Mouse (Mus musculus) CH12.LX (cell line): ENCODE measurements around the gene Mypop. TPM values are rescaled to one million over a fixed set of nuclear protein-coding genes. Genes with fewer than 3 reads are reported as not detected.

ENCODE experiments used
- DNase-seq: peaks from one replicate; pipeline ENCODE4 v3.0.0-alpha.2; 2013; ENCODE audit errors: extremely low read depth
- H3K27ac ChIP-seq: 2 replicates; pipeline ENCODE4 v1.5.1; 2012; ENCODE audit warnings: low read depth, mild to moderate bottlenecking, control low read depth, moderate library complexity; ENCODE audit not compliant: insufficient read depth
- H3K27me3 ChIP-seq: replicated peaks from 2 replicates; pipeline ENCODE3; 2012; ENCODE audit warnings: inconsistent platforms
- H3K36me3 ChIP-seq, 2 experiments: replicated peaks in 1 of 2; 2 replicates each; pipeline versions ENCODE3 to v1.6.1; 2012; ENCODE audit warnings: inconsistent platforms in 1 of 2, low read length in 1 of 2, mild to moderate bottlenecking in 1 of 2, mixed read lengths in 1 of 2, moderate library complexity in 1 of 2; ENCODE audit not compliant: control insufficient read depth in 1 of 2, insufficient read depth in 1 of 2
- H3K4me1 ChIP-seq, 2 experiments: 2 replicates each; pipeline ENCODE4 v1.6.1; 2012; ENCODE audit warnings: inconsistent platforms in 1 of 2, moderate library complexity in 1 of 2; ENCODE audit not compliant: insufficient read depth in 2 of 2, control insufficient read depth in 1 of 2
- H3K4me2 ChIP-seq: 2 replicates; pipeline ENCODE4 v1.6.1; 2012; ENCODE audit warnings: low read depth, mild to moderate bottlenecking, control low read depth; ENCODE audit not compliant: poor library complexity, insufficient read depth, severe bottlenecking
- H3K4me3 ChIP-seq, 3 experiments: fragments of 150-350 bp in 1 of 3; sonication (generic) in 1 of 3; replicated peaks in 1 of 3; 2 replicates each; pipeline versions ENCODE3 to v1.5.1; 2011 to 2012; ENCODE audit warnings: low read depth in 2 of 3, low read length in 2 of 3, mild to moderate bottlenecking in 2 of 3, moderate library complexity in 2 of 3, control low read depth in 1 of 3, improper control_type of control experiment in 1 of 3, inconsistent platforms in 1 of 3, mixed read lengths in 1 of 3; ENCODE audit not compliant: poor library complexity in 1 of 3
- H3K79me2 ChIP-seq: replicated peaks from 2 replicates; pipeline ENCODE4 v1.6.1; 2012; ENCODE audit warnings: mild to moderate bottlenecking, moderate library complexity; ENCODE audit not compliant: control insufficient read depth, poor library complexity, insufficient read depth, severe bottlenecking; ENCODE audit errors: extremely low read depth
- H3K9ac ChIP-seq: 2 replicates; pipeline ENCODE4 v1.6.1; 2012; ENCODE audit warnings: low read depth, mild to moderate bottlenecking, control low read depth, moderate library complexity; ENCODE audit not compliant: insufficient read depth
- H3K9me3 ChIP-seq: replicated peaks from 2 replicates; pipeline ENCODE3; 2012; ENCODE audit warnings: low read length, inconsistent platforms, mixed read lengths
- CTCF ChIP-seq, 2 experiments: IDR thresholded peaks in 1 of 2; conservative IDR thresholded peaks in 1 of 2; 2 replicates each; pipeline ENCODE4 v1.5.1; 2011 to 2012; ENCODE audit warnings: low read depth in 2 of 2, low read length in 2 of 2, improper control_type of control experiment in 1 of 2, inconsistent platforms in 1 of 2, mild to moderate bottlenecking in 1 of 2, moderate library complexity in 1 of 2
- IRF4 ChIP-seq: IDR thresholded peaks from 2 replicates; pipeline ENCODE4 v1.6.1; 2014; ENCODE audit warnings: low read depth, mild to moderate bottlenecking, inconsistent platforms, low read length, improper control_type of control experiment
- JUND ChIP-seq: conservative IDR thresholded peaks from 2 replicates; pipeline ENCODE4 v1.6.1; 2011; ENCODE audit warnings: low read depth, low read length, improper control_type of control experiment
- MAZ ChIP-seq: IDR thresholded peaks from 2 replicates; pipeline ENCODE4 v1.6.1; 2012; ENCODE audit warnings: low read depth, mild to moderate bottlenecking, inconsistent platforms, low read length, improper control_type of control experiment, moderate library complexity
- MXI1 ChIP-seq: IDR thresholded peaks from 2 replicates; pipeline ENCODE4 v1.6.1; 2011; ENCODE audit warnings: mild to moderate bottlenecking, low read depth, low read length, improper control_type of control experiment
- NRF1 ChIP-seq: IDR thresholded peaks from 2 replicates; pipeline ENCODE4 v1.6.1; 2014; ENCODE audit warnings: low read depth, mild to moderate bottlenecking, inconsistent platforms, low read length, improper control_type of control experiment, moderate library complexity
- SIN3A ChIP-seq: IDR thresholded peaks from 2 replicates; pipeline ENCODE4 v1.6.1; 2012; ENCODE audit warnings: low read length, improper control_type of control experiment, inconsistent platforms
- TCF12 ChIP-seq: IDR thresholded peaks from 2 replicates; pipeline ENCODE4 v1.6.1; 2014; ENCODE audit warnings: low read depth, mild to moderate bottlenecking, inconsistent platforms, low read length, improper control_type of control experiment
- dilution Hi-C: fragments of 300-500 bp; cut with MboI; formaldehyde crosslinking; loops from 2 replicates; pipeline ENCODE4 v1.14.3; 2020; ENCODE audit warnings: low sequenced_read_pairs; ENCODE audit not compliant: extremely low pct_unique_long_range_greater_than_20kb, extremely low pct_ligation_motif_present
- in situ Hi-C: fragments of 300-500 bp; cut with MboI; formaldehyde crosslinking; loops from 3 replicates; pipeline ENCODE4 v1.14.3; 2019; ENCODE audit warnings: low sequenced_read_pairs, low pct_ligation_motif_present, low pct_unique_long_range_greater_than_20kb, mixed read lengths
- polyA plus RNA-seq: library from polyadenylated mRNA; unstranded; fragments of >175 nt; gene quantifications from 2 replicates; pipeline ENCODE4 v1.2.1, GENCODE M21; 2012; ENCODE audit warnings: low read depth; ENCODE audit not compliant: insufficient read length
- total RNA-seq, 2 experiments: library from RNA; depleted of rRNA; stranded (reverse); fragments of 300-350 nt in 1 of 2; fragments of >200 nt in 1 of 2; gene quantifications; 2 replicates each; pipeline ENCODE4 v1.2.3; 2012 to 2014

The Mypop gene
- total and polyA plus RNA-seq, 3 experiments: 1.2 to 4.7 (median 2.5) TPM

- TF ChIP-seq IRF4 (peak; percentile 58; the same call in 1 of the 2 replicates), MAZ (peak; percentile 38; the same call in 1 of the 2 replicates), CTCF (conservative IDR thresholded peaks at IDR 0.05 in 1 of 2, IDR thresholded peaks at IDR 0.05 in 1 of 2; ENCODE audit: low read depth in 2 of 2, low read length in 2 of 2) (no peak; a peak in 1 of 4 replicates), NRF1 (peak; percentile 36)
These were observed 13.0 kb downstream of the Mypop start, which contains the start of gene Irf2bp1 (continued) for GRCm38 (mm10) chr7:19003902-19004630.

DNA sequence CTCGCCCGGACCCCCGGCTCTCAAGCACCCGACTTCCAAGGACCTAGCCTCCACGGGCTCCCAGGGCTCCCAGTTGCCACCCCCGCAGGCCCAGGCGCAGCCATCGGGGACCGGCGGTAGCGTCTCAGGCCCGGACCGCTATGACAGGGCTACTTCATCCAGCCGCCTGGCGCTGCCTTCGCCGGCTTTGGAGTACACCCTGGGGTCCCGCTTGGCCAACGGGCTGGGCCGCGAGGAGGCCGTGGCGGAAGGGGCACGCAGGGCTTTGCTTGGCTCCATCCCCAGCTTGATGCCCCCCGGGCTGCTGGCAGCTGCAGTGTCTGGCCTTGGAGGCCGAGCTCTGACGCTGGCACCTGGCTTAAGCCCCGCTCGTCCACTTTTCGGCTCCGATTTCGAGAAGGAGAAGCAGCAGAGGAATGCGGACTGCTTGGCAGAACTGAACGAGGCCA lies 13.6 kb downstream of the Mypop start:
- Histone ChIP-seq H3K4me1 (peaks cover 7 to 48% of the 10 kb centered on the region in 2 experiments; a peak in 2 of 4 replicates), H3K36me3 (peaks cover 8 to 23% of the 10 kb centered on the region in 2 experiments), H3K27me3 (peaks cover 9% of the 10 kb centered on the region), H3K9ac (peak overlapping the region; percentile 78), H3K27ac (no peak overlapping the region), H3K9me3 (peaks cover 4% of the 10 kb centered on the region), H3K79me2 (no peaks in the 10 kb centered on the region), H3K4me3 (peak overlapping the region; percentile 50 to 83 (median 66)), H3K4me2 (peak overlapping the region; percentile 58; the same call in 1 of the 2 replicates)
- TF ChIP-seq JUND (no peak), TCF12 (no peak), SIN3A (no peak)
- dilution Hi-C loops: no loop called here
- DNase-seq: no peak
- in situ Hi-C loops: no loop called here

GRCm38 (mm10) chr7:19005417-19006121 lies 14.5 kb downstream of the Mypop start:
- H3K4me2 ChIP-seq: no peak overlapping the region
- H3K4me1 ChIP-seq: peaks cover 5 to 40% of the 10 kb centered on the region in 2 experiments; a peak in 3 of 4 replicates
- H3K9ac ChIP-seq: no peak overlapping the region
- no peak for DNase-seq
- H3K4me3 ChIP-seq: no peak overlapping the region
- dilution Hi-C loops: no loop called here
- H3K9me3 ChIP-seq: peaks cover 4% of the 10 kb centered on the region
- H3K36me3 ChIP-seq: peaks cover 8 to 23% of the 10 kb centered on the region in 2 experiments
- no peak overlapping the region for H3K27ac ChIP-seq
- H3K79me2 ChIP-seq: no peaks in the 10 kb centered on the region
- in situ Hi-C loops: no loop called here
- TF ChIP-seq MXI1 (no peak), CTCF (conservative IDR thresholded peaks at IDR 0.05 in 1 of 2, IDR thresholded peaks at IDR 0.05 in 1 of 2; ENCODE audit: low read depth in 2 of 2, low read length in 2 of 2) (no peak)
- TF ChIP-seq, all 38 proteins: peak for 0
- H3K27me3 ChIP-seq: peaks cover 13% of the 10 kb centered on the region
